ENCODE assay signal across 15 mouse cellular contexts in the genomic region with DNA sequence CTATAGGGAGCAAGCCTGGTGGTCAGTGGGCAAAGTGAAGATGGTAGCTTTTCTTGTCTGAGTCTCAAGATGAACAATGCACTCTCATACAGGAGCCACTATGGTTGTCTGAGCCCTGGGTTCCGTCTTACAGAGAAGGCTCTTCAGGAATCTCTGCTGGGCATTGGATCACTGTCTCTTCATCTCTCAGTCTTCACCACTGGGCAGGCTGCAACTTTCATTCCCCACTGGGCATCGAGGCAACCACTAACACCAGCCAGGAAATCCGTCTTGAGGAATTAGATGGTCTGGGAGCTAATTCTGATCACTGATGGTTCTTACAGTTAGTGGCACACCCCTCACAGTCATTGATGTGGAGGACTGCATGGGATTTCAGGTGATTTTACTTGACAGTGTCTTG.
"Had no signal": no experiment of that assay in that cellular context is flagged by ENCODE, and none has a peak within 500 bp of the region (broad histone marks: within the 10 kb centered on the region; RNA-seq: fewer than 3 reads in every experiment).

No protein-coding gene starts in this region.

- H3K4me2 ChIP-seq: neural tube, embryonic 12.5 days; neural tube, embryonic 13.5 days; neural tube, embryonic 15.5 days; stomach, embryonic 15.5 days had no signal

- H3K4me1 ChIP-seq: neural tube, embryonic 15.5 days; stomach, embryonic 15.5 days had no signal

- H3K9ac ChIP-seq: neural tube, embryonic 12.5 days; neural tube, embryonic 13.5 days; neural tube, embryonic 15.5 days; stomach, embryonic 15.5 days had no signal

- H3K9me3 ChIP-seq: neural tube, embryonic 12.5 days; neural tube, embryonic 13.5 days; neural tube, embryonic 15.5 days; stomach, embryonic 15.5 days had no signal

- H3K4me3 ChIP-seq: neural tube, embryonic 12.5 days; neural tube, embryonic 13.5 days; neural tube, embryonic 15.5 days; stomach, embryonic 15.5 days had no signal

- DNase-seq: retina, postnatal 1 day; right cerebral cortex, adult 18-20 months; right cerebral cortex, postnatal 14 days; right cerebral cortex, postnatal 25 days; right cerebral cortex, postnatal 4 days; spleen, adult 18-20 months; thymus, adult 18-20 months; thymus, adult 2 months; thymus, postnatal 14 days; thymus, postnatal 36 days had no signal

- H3K27ac ChIP-seq: neural tube, embryonic 12.5 days; neural tube, embryonic 13.5 days; neural tube, embryonic 15.5 days; stomach, embryonic 15.5 days; stomach, postnatal 0 days had no signal

- H3K27me3 ChIP-seq: neural tube, embryonic 12.5 days; neural tube, embryonic 13.5 days; neural tube, embryonic 15.5 days; stomach, embryonic 15.5 days had no signal

- H3K36me3 ChIP-seq: neural tube, embryonic 12.5 days; neural tube, embryonic 13.5 days; neural tube, embryonic 15.5 days; stomach, embryonic 15.5 days had no signal
